Mouse (Mus musculus) effector memory CD4-positive, alpha-beta T cell, adult 7 months (primary cell): ENCODE data around the gene Akr1d1. TPM values are rescaled to one million over a fixed set of nuclear protein-coding genes. Genes with fewer than 3 reads are reported as not detected.

ENCODE experiments used
- polyA plus RNA-seq: library from polyadenylated mRNA; unstranded; fragments of 100-300 nt; shearing (Covaris generic); gene quantifications from one replicate; pipeline ENCODE4 v1.2.1, GENCODE M21; 2017

Akr1d1 gene
- polyA plus RNA-seq: not detected

DNA sequence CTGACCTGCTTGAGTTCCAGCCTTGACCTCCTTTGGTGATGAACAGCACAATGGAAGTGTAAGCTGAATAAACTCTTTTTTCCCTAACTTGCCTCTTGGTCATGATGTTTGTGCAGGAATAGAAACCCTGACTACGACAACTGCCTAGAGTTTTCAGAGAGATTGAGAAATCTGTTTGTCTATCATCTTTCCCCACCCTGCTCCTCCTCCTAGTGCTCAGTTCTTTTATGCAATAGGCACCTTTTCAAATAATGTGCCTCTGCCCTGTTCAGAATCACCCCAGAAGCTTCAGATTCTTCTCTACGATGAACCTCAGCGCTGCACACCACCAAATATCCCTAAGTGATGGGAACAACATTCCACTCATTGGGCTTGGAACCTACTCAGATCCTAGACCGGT lies at the start of gene Akr1d1:
Gene Akr1d1 (plus strand): TSS at position 234 of the 400 bp plus-strand sequence.

Other genes with a start within 250 kb of the Akr1d1 start
- 0.96 TPM for gene Dgki, start 230.0 kb upstream of the Akr1d1 start, polyA plus RNA-seq
- gene Creb3l2, start 88.0 kb upstream of the Akr1d1 start, polyA plus RNA-seq: 15.1 TPM